Comparison of ENCODE assay signal across 9 mouse cellular contexts in the genomic region with DNA sequence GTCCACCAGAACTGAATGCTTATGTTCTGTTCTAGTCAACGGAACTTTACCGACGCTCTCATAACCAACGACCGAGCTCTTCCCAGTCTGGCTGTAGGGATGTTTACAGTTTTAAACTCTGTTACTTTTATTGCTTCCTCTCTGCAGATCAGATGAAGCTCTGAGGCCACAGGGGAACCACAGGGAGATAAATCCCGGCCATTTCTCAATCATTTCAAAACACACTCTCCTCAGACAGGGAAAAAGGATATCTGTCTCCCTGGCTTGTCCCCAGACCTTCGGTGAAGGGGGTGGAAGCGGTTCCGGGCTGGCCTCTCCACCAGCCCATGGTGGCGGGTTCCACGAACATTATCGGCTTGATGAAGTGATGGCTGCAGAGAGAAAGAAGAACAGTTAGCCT. TPM values are rescaled to one million over a fixed set of nuclear protein-coding genes. Genes with fewer than 3 reads are reported as not detected.
A peak's percentile ranks its signal among the peaks of the same experiment; 100 is the strongest.
DNase-seq lines count a peak whose midpoint lies in the region; ATAC-seq and TF ChIP-seq lines count a peak whose summit lies in the region.
"Had no signal": no experiment of that assay in that cellular context is flagged by ENCODE, and none has a peak within 500 bp of the region (broad histone marks: within the 10 kb centered on the region; RNA-seq: fewer than 3 reads in every experiment).

No protein-coding gene starts in this region.

- DNase-seq in gastrocnemius, postnatal 14 days = peak; percentile 44
- DNase-seq in gastrocnemius, adult 8-10 months (ENCODE audit: low spot score in 2 of 2) = no peak
- DNase-seq in heart, postnatal 0 days (ENCODE audit: low spot score) = no peak
- no peak for DNase-seq in embryo, embryonic 10 days (ENCODE audit: low spot score)
- no peak for DNase-seq in urinary bladder, adult 18-20 months (ENCODE audit: low spot score in 2 of 2)
- no peak for DNase-seq in left cerebral cortex, postnatal 25 days (ENCODE audit: low spot score in 2 of 2)

- H3K4me2 ChIP-seq in heart, postnatal 0 days (ENCODE audit: low read depth, low read length) = no peak overlapping the region
- H3K4me2 ChIP-seq in liver, embryonic 16.5 days (ENCODE audit: low read depth, low read length) = peak overlapping the region; percentile 38

- H3K36me3 ChIP-seq in heart, postnatal 0 days (replicated peaks; ENCODE audit: control insufficient read depth, insufficient read depth, low read length) = peaks cover 16% of the 10 kb centered on the region; the same call in 1 of the 2 replicates
- no peaks in the 10 kb centered on the region for H3K36me3 ChIP-seq in liver, embryonic 16.5 days (ENCODE audit: control insufficient read depth, insufficient read depth)

- no peak for TF ChIP-seq EP300 in heart, postnatal 0 days (IDR thresholded peaks at IDR 0.05; ENCODE audit: low read depth)

- TF ChIP-seq CTCF in heart, postnatal 0 days (IDR thresholded peaks at IDR 0.05; ENCODE audit: low read depth) = no peak

- no peaks in the 10 kb centered on the region for H3K27me3 ChIP-seq in heart, postnatal 0 days (ENCODE audit: control insufficient read depth, insufficient read depth, low read length)
- H3K27me3 ChIP-seq in liver, embryonic 16.5 days (ENCODE audit: control insufficient read depth, insufficient read depth, low read depth, low read length) = no peaks in the 10 kb centered on the region
- H3K27me3 ChIP-seq: CH12.LX had no signal

- no peak overlapping the region for H3K9ac ChIP-seq in heart, postnatal 0 days (replicated peaks; ENCODE audit: low read depth, low read length)
- no peak overlapping the region for H3K9ac ChIP-seq in liver, embryonic 16.5 days (ENCODE audit: low read depth, low read length)

- H3K9me3 ChIP-seq in heart, postnatal 0 days (replicated peaks; ENCODE audit: control insufficient read depth, low read length) = no peaks in the 10 kb centered on the region
- no peaks in the 10 kb centered on the region for H3K9me3 ChIP-seq in liver, embryonic 16.5 days (replicated peaks; ENCODE audit: control insufficient read depth, low read length)

- peak overlapping the region; percentile 60 for H3K27ac ChIP-seq in heart, postnatal 0 days (ENCODE audit: low read depth)
- peak overlapping the region; percentile 29; the same call in 1 of the 2 replicates for H3K27ac ChIP-seq in liver, embryonic 16.5 days (ENCODE audit: low read length)

- 56% methylated on average over 12 of the region's 12 CpGs for WGBS in heart, postnatal 0 days
- WGBS in liver, embryonic 16.5 days (ENCODE audit: insufficient replicate concordance) = 10% methylated on average over 12 of the region's 12 CpGs

- peak; percentile 7 for ATAC-seq in CD4-positive, CD25-positive, alpha-beta regulatory T cell, adult 4 months
- no peak for ATAC-seq in heart, postnatal 0 days (ENCODE audit: insufficient read depth, low read depth)
- ATAC-seq in liver, embryonic 16.5 days (ENCODE audit: low read depth) = no peak

- intact Hi-C loops in gastrocnemius, postnatal 14 days (cut with DNase I; ENCODE audit: low total_unique reads) = no loop called here
- intact Hi-C loops in left cerebral cortex, postnatal 25 days (cut with DNase I) = no loop called here

- no peak overlapping the region for H3K4me3 ChIP-seq in heart, postnatal 0 days (ENCODE audit: low read depth, low read length)
- H3K4me3 ChIP-seq in liver, embryonic 16.5 days (ENCODE audit: low read depth, low read length) = no peak overlapping the region

- peaks cover 9% of the 10 kb centered on the region; the same call in 1 of the 2 replicates for H3K4me1 ChIP-seq in heart, postnatal 0 days (ENCODE audit: control insufficient read depth, insufficient read depth)
- peaks cover 23% of the 10 kb centered on the region for H3K4me1 ChIP-seq in liver, embryonic 16.5 days (ENCODE audit: control insufficient read depth, low read depth, low read length)

RNA-seq across cellular contexts. Expression of a gene that starts 59.3 kb away (rescaled TPM):
- 10 to 100 TPM; 14.7 to 15.3 TPM for total RNA-seq in gastrocnemius, postnatal 14 days (2021)
- 10 to 100 TPM in 3 of 4 experiments, 1 to 10 TPM in 1; 8.9 to 11.6 (median 11.4) TPM for total RNA-seq in gastrocnemius, adult 8-10 months (2022)
- 10 to 100 TPM; 17.1 to 21.3 TPM for polyA plus RNA-seq in CD4-positive, CD25-positive, alpha-beta regulatory T cell, adult 4 months (2017; shearing (Covaris generic))
- total RNA-seq in heart, postnatal 0 days (2014; rRNA removed; ENCODE audit: low replicate concordance) = 9.4 and 24.9 TPM in 2 replicates
- polyA plus RNA-seq in heart, postnatal 0 days (2015; fragmentation: Nextera tagmentation; extraction: Ambion mirVana) = 10.5 and 11.4 TPM in 2 replicates
- 3.7 and 4.3 TPM in 2 replicates for polyA plus RNA-seq in liver, embryonic 16.5 days (2015; fragmentation: Nextera tagmentation; extraction: Ambion mirVana)
- total RNA-seq in left cerebral cortex, postnatal 25 days (2021) = 10 to 100 TPM; 12.7 to 13.4 TPM
